Mouse (Mus musculus): ENCODE results near the gene Diexf. TPM values are rescaled to one million over a fixed set of nuclear protein-coding genes. Genes with fewer than 3 reads are reported as not detected.

Diexf gene
- polyA plus RNA-seq, 1 experiment from 2014 or later: 10.3 TPM

- Histone ChIP-seq H3K9ac (no peak overlapping the region), H3K4me1 (peaks cover 37% of the 10 kb centered on the region), H3K27ac (no peak overlapping the region), H3K27me3 (no peaks in the 10 kb centered on the region), H3K9me3 (no peaks in the 10 kb centered on the region), H3K4me3 (no peak overlapping the region), H3K4me2 (no peak overlapping the region), H3K36me3 (no peaks in the 10 kb centered on the region)
- WGBS: 45% methylated on average over 7 of the region's 7 CpGs
- no peak for ATAC-seq (ENCODE audit: insufficient number of reproducible peaks, low FRiP score, low TSS enrichment, low read depth)
Observed at GRCm38 (mm10) chr1:193083051-193083450, 47.0 kb downstream of the Diexf start.

GRCm38 (mm10) chr1:193082311-193082921, 47.7 kb downstream of the Diexf start:
- Histone ChIP-seq H3K4me2 (no peak overlapping the region), H3K4me3 (no peak overlapping the region), H3K36me3 (no peaks in the 10 kb centered on the region), H3K27ac (no peak overlapping the region), H3K9me3 (no peaks in the 10 kb centered on the region), H3K4me1 (peaks cover 30% of the 10 kb centered on the region), H3K27me3 (no peaks in the 10 kb centered on the region), H3K9ac (no peak overlapping the region)
- 22% methylated on average over 10 of the region's 10 CpGs for WGBS
- ATAC-seq (ENCODE audit: insufficient number of reproducible peaks, low FRiP score, low TSS enrichment, low read depth): no peak

GRCm38 (mm10) chr1:193062618-193063017, 67.5 kb downstream of the Diexf start:
- Histone ChIP-seq H3K27ac (no peak overlapping the region), H3K36me3 (no peaks in the 10 kb centered on the region), H3K4me1 (peaks cover 5% of the 10 kb centered on the region; the same call in 1 of the 2 replicates), H3K9ac (no peak overlapping the region), H3K4me2 (no peak overlapping the region), H3K27me3 (no peaks in the 10 kb centered on the region), H3K4me3 (no peak overlapping the region), H3K9me3 (no peaks in the 10 kb centered on the region)
- no peak for ATAC-seq (ENCODE audit: insufficient number of reproducible peaks, low FRiP score, low TSS enrichment, low read depth)
- 85% methylated on average over 3 of the region's 3 CpGs for WGBS

DNA sequence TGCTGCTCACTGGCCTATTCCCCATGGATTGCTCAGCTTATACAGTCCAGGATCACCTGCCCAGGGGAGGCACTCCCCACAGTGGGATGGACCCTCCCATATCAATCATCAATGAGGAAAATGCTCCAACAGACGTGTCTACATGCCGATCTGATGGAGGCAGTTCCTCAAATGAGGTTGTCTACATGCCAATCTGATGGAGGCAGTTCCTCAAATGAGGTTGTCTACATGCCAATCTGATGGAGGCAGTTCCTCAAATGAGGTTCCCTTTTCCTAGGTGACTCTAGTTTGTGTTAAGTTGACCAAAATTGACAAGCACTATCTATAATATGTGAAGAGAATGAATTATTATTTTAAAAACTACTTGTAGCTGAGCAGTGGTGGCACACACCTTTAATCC, 69.9 kb downstream of the Diexf start:
- Histone ChIP-seq H3K4me2 (no peak overlapping the region), H3K9ac (no peak overlapping the region), H3K27me3 (no peaks in the 10 kb centered on the region), H3K4me3 (no peak overlapping the region), H3K27ac (no peak overlapping the region), H3K9me3 (no peaks in the 10 kb centered on the region), H3K36me3 (no peaks in the 10 kb centered on the region), H3K4me1 (peaks cover 4% of the 10 kb centered on the region; the same call in 1 of the 2 replicates)
- 72% methylated on average over 2 of the region's 2 CpGs for WGBS
- ATAC-seq (ENCODE audit: insufficient number of reproducible peaks, low FRiP score, low TSS enrichment, low read depth): no peak

DNA sequence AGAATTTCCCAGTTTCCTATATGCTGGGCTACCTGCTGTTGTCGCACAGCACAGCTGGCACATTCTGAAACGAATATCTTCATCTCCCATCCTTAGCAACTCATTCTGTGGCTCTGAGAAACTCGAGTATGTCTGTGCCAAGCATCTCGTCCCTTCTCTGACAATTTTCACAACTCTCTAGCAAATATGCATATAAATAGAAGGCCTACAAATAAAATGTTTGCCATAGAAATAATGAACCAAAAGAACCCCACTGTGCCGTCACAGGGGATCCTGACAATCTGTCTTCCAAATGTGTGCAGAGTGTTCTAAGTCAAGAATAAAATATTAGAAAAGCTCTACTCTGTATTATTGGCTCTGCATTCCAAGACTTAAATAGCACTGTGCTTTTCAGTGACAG, 70.5 kb downstream of the Diexf start:
- ATAC-seq (ENCODE audit: insufficient number of reproducible peaks, low FRiP score, low TSS enrichment, low read depth): no peak
- 69% methylated on average over 5 of the region's 5 CpGs for WGBS
- H3K27me3 ChIP-seq: no peaks in the 10 kb centered on the region

GRCm38 (mm10) chr1:193054401-193054800, 75.7 kb downstream of the Diexf start:
- no peak for ATAC-seq (ENCODE audit: insufficient number of reproducible peaks, low FRiP score, low TSS enrichment, low read depth)
- Histone ChIP-seq H3K27ac (no peak overlapping the region), H3K4me1 (no peaks in the 10 kb centered on the region), H3K9ac (no peak overlapping the region), H3K36me3 (no peaks in the 10 kb centered on the region), H3K27me3 (no peaks in the 10 kb centered on the region), H3K4me2 (no peak overlapping the region), H3K9me3 (no peaks in the 10 kb centered on the region), H3K4me3 (no peak overlapping the region)
- WGBS: 45% methylated on average over 5 of the region's 5 CpGs

More for the DNA sequence above, 70.5 kb downstream of the Diexf start:
- no peak overlapping the region for H3K4me2 ChIP-seq
- H3K4me1 ChIP-seq: 0 out of 2 replicates have a peak, but pooled peaks cover under 1% of the 10 kb centered on the region
- no peak overlapping the region for H3K9ac ChIP-seq
- H3K36me3 ChIP-seq: no peaks in the 10 kb centered on the region
- no peak overlapping the region for H3K4me3 ChIP-seq
- no peaks in the 10 kb centered on the region for H3K9me3 ChIP-seq
- H3K27ac ChIP-seq: no peak overlapping the region

DNA sequence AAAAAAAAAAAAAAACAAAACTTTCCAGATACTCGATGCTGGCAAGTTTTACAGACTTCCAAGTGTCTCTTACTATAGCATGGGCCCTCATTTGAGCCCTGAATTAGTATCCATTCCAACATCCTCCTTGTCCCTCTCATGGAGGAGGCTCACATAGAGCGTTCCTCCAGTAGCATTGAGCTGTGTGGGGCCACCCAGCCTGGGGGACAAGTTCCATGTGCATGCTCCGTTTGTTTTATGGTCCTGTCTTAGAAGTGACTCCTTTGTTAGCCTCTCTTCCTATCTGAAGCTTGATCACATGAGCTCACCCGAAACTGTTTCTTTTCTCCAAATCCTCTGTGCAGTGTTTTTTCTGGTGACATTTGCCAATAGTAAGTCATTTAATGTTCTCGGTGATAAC, 77.0 kb downstream of the Diexf start:
- Histone ChIP-seq H3K4me2 (no peak overlapping the region), H3K36me3 (no peaks in the 10 kb centered on the region), H3K4me3 (no peak overlapping the region), H3K27ac (no peak overlapping the region), H3K27me3 (no peaks in the 10 kb centered on the region), H3K9me3 (no peaks in the 10 kb centered on the region), H3K4me1 (no peaks in the 10 kb centered on the region), H3K9ac (no peak overlapping the region)
- no peak for ATAC-seq (ENCODE audit: insufficient number of reproducible peaks, low FRiP score, low TSS enrichment, low read depth)
- WGBS: 60% methylated on average over 5 of the region's 5 CpGs

- Histone ChIP-seq H3K4me2 (no peak overlapping the region), H3K4me3 (no peak overlapping the region), H3K9ac (no peak overlapping the region), H3K9me3 (no peaks in the 10 kb centered on the region), H3K36me3 (no peaks in the 10 kb centered on the region), H3K27me3 (no peaks in the 10 kb centered on the region), H3K4me1 (no peaks in the 10 kb centered on the region), H3K27ac (no peak overlapping the region)
- 83% methylated on average over 4 of the region's 4 CpGs for WGBS
- no peak for ATAC-seq (ENCODE audit: insufficient number of reproducible peaks, low FRiP score, low TSS enrichment, low read depth)
Observed at GRCm38 (mm10) chr1:193047616-193048015, 82.5 kb downstream of the Diexf start.

- H3K36me3 ChIP-seq: no peaks in the 10 kb centered on the region
- no peak overlapping the region for H3K4me2 ChIP-seq
- WGBS: 84% methylated on average over 3 of the region's 3 CpGs
- no peaks in the 10 kb centered on the region for H3K9me3 ChIP-seq
- no peak overlapping the region for H3K9ac ChIP-seq
- no peak for ATAC-seq (ENCODE audit: insufficient number of reproducible peaks, low FRiP score, low TSS enrichment, low read depth)
- no peak overlapping the region for H3K27ac ChIP-seq
- no peaks in the 10 kb centered on the region for H3K27me3 ChIP-seq
- H3K4me1 ChIP-seq: no peaks in the 10 kb centered on the region
- H3K4me3 ChIP-seq: no peak overlapping the region
Observed at GRCm38 (mm10) chr1:193042760-193043295, 87.2 kb downstream of the Diexf start.

Other genes starting within 250 kb of the Diexf start
- 0.97 and 1.5 TPM in 2 replicates for gene Syt14, start 94.5 kb downstream of the Diexf start, polyA plus RNA-seq (2015; fragmentation: Nextera tagmentation; extraction: Ambion mirVana)
- gene Irf6, start 22.8 kb upstream of the Diexf start, polyA plus RNA-seq (2015; fragmentation: Nextera tagmentation; extraction: Ambion mirVana): 50.1 and 56.9 TPM in 2 replicates
- 16.5 and 18.1 TPM in 2 replicates for gene A130010J15Rik, start 37.8 kb upstream of the Diexf start, polyA plus RNA-seq (2015; fragmentation: Nextera tagmentation; extraction: Ambion mirVana)
- gene Traf3ip3, start 71.4 kb upstream of the Diexf start, polyA plus RNA-seq (2015; fragmentation: Nextera tagmentation; extraction: Ambion mirVana): 16.3 and 44.2 TPM in 2 replicates
- 8.6 and 11.1 TPM in 2 replicates for gene Lamb3, start 77.4 kb upstream of the Diexf start, polyA plus RNA-seq (2015; fragmentation: Nextera tagmentation; extraction: Ambion mirVana)
- gene Hsd11b1, start 133.8 kb upstream of the Diexf start, polyA plus RNA-seq (2015; fragmentation: Nextera tagmentation; extraction: Ambion mirVana): 6.8 and 10.3 TPM in 2 replicates
- 26.5 and 43.2 TPM in 2 replicates for gene G0s2, start 142.9 kb upstream of the Diexf start, polyA plus RNA-seq (2015; fragmentation: Nextera tagmentation; extraction: Ambion mirVana)
- gene Camk1g, start 240.0 kb upstream of the Diexf start, polyA plus RNA-seq (2015; fragmentation: Nextera tagmentation; extraction: Ambion mirVana): 7.4 and 7.8 TPM in 2 replicates

All from limb, embryonic 15.5 days (tissue).